Mouse (Mus musculus) embryonic facial prominence, embryonic 11.5 days (tissue): ENCODE data around the gene Pon3. TPM values are rescaled to one million over a fixed set of nuclear protein-coding genes. Genes with fewer than 3 reads are reported as not detected.

Source experiments
- ATAC-seq: fragments of 200-750 bp; cut with Nextera tagmentation; replicated peaks from 2 replicates; pipeline ENCODE4 v1.8.0; 2017; ENCODE audit warnings: low read depth; ENCODE audit not compliant: insufficient number of reproducible peaks, low FRiP score, low TSS enrichment
- DNase-seq: peaks from one replicate; pipeline ENCODE4 v3.0.0-alpha.2; 2015; ENCODE audit warnings: low spot score
- H3K27ac ChIP-seq: fragments of 300-500 bp; sonication (generic); replicated peaks from 2 replicates; pipeline ENCODE4 v1.5.1; 2014; ENCODE audit warnings: mild to moderate bottlenecking, low read depth, low read length, control low read depth
- H3K27me3 ChIP-seq: fragments of 300-500 bp; sonication (generic); 2 replicates; pipeline ENCODE4 v1.6.1; 2014; ENCODE audit warnings: mild to moderate bottlenecking, low read length, moderate library complexity, mixed read lengths; ENCODE audit not compliant: control insufficient read depth, insufficient read depth
- H3K36me3 ChIP-seq: fragments of 300-500 bp; sonication (generic); replicated peaks from 2 replicates; pipeline ENCODE4 v1.6.1; 2014; ENCODE audit warnings: low read depth, mild to moderate bottlenecking, low read length, moderate library complexity, mixed read lengths; ENCODE audit not compliant: control insufficient read depth, insufficient read depth
- H3K4me1 ChIP-seq: fragments of 300-500 bp; sonication (generic); 2 replicates; pipeline ENCODE4 v1.6.1; 2014; ENCODE audit warnings: low read length, mixed read lengths; ENCODE audit not compliant: control insufficient read depth, insufficient read depth
- H3K4me2 ChIP-seq: fragments of 300-500 bp; sonication (generic); 2 replicates; pipeline ENCODE4 v1.6.1; 2014; ENCODE audit warnings: low read depth, mild to moderate bottlenecking, control low read depth, low read length, moderate library complexity
- H3K4me3 ChIP-seq: fragments of 300-500 bp; sonication (generic); 2 replicates; pipeline ENCODE4 v1.5.1; 2014; ENCODE audit warnings: low read depth, low read length, control low read depth
- H3K9ac ChIP-seq: fragments of 300-500 bp; sonication (generic); replicated peaks from 2 replicates; pipeline ENCODE4 v1.6.1; 2014; ENCODE audit warnings: mild to moderate bottlenecking, control low read depth, low read length
- H3K9me3 ChIP-seq: fragments of 300-500 bp; sonication (generic); replicated peaks from 2 replicates; pipeline ENCODE4 v1.6.1; 2016; ENCODE audit warnings: mild to moderate bottlenecking, low read length, inconsistent platforms, mixed read lengths; ENCODE audit not compliant: control insufficient read depth
- WGBS: fragments of 180-500 bp; shearing (Covaris S2); extraction: QIAGEN DNeasy Blood & Tissue Kit; methylation state at CpG from one replicate; pipeline ENCODE4 v1.1.7; 2014; 5-methylcytosine and 5-hydroxymethylcytosine counted together
- polyA plus RNA-seq: library from polyadenylated mRNA; unstranded; fragments of >200 nt; fragmentation: Nextera tagmentation; extraction: Ambion mirVana; gene quantifications from 2 replicates; pipeline ENCODE4 v1.2.1, GENCODE M21; 2014

Gene Pon3
- polyA plus RNA-seq, 1 experiment from 2014 or later = 4.2 TPM

- Histone ChIP-seq H3K9ac (no peak overlapping the region), H3K27me3 (no peaks in the 10 kb centered on the region), H3K27ac (no peak overlapping the region), H3K4me2 (no peak overlapping the region), H3K36me3 (no peaks in the 10 kb centered on the region), H3K4me1 (no peaks in the 10 kb centered on the region; the same call in 1 of the 2 replicates), H3K4me3 (no peak overlapping the region), H3K9me3 (no peaks in the 10 kb centered on the region)
- no peak for ATAC-seq
- WGBS = 78% methylated on average over 10 of the region's 10 CpGs
- DNase-seq = no peak
Observed at GRCm38 (mm10) chr6:5174179-5174812, 81.8 kb downstream of the Pon3 start.

- H3K27ac ChIP-seq = no peak overlapping the region
- H3K9me3 ChIP-seq = no peaks in the 10 kb centered on the region
- H3K27me3 ChIP-seq = no peaks in the 10 kb centered on the region
- H3K9ac ChIP-seq = no peak overlapping the region
- WGBS = 72% methylated on average over 9 of the region's 9 CpGs
- no peaks in the 10 kb centered on the region for H3K36me3 ChIP-seq
- H3K4me2 ChIP-seq = no peak overlapping the region
- H3K4me1 ChIP-seq = no peaks in the 10 kb centered on the region
- no peak for ATAC-seq
- H3K4me3 ChIP-seq = no peak overlapping the region
- no peak for DNase-seq
Observed at GRCm38 (mm10) chr6:5172571-5172970, 83.5 kb downstream of the Pon3 start.

GRCm38 (mm10) chr6:5171418-5171817 lies 84.7 kb downstream of the Pon3 start:
- ATAC-seq (no peak), DNase-seq (no peak)
- Histone ChIP-seq H3K4me1 (no peaks in the 10 kb centered on the region), H3K4me3 (no peak overlapping the region), H3K4me2 (no peak overlapping the region), H3K9me3 (no peaks in the 10 kb centered on the region), H3K27ac (no peak overlapping the region), H3K27me3 (no peaks in the 10 kb centered on the region), H3K9ac (no peak overlapping the region), H3K36me3 (no peaks in the 10 kb centered on the region)
- 81% methylated on average over 4 of the region's 4 CpGs for WGBS

Other genes starting within 250 kb of the Pon3 start
- gene Pon1, start 62.3 kb downstream of the Pon3 start, polyA plus RNA-seq = not detected in 2 replicates
- 19.5 and 19.9 TPM in 2 replicates for gene Pon2, start 42.2 kb upstream of the Pon3 start, polyA plus RNA-seq
- gene Asb4, start 127.1 kb upstream of the Pon3 start, polyA plus RNA-seq = 90.5 and 98.5 TPM in 2 replicates
- 1.00 and 1.1 TPM in 2 replicates for gene Pdk4, start 240.0 kb upstream of the Pon3 start, polyA plus RNA-seq